Comparison of ENCODE assay signal across 11 mouse cellular contexts in the genomic region with DNA sequence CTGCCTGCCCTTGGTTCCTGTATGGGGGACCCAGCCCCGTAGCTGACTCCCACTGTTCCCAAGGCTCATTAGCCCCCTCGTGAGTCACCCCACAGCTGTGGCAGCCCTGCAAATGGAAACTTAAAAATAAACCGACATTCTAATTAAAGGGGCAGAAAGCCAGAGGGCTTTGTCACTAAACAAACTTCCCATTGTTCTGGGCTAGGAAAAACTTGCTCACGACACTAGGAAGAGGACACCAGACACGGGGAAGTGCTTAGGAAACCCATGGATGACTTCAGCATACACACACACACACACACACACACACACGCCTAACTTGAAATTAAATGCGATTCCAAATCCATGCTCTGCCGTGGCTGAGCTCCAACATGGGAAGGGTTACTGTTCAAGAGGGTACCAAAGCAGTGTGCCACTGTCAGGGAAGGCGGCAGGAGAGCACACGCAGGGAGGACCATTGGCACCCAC. TPM values are rescaled to one million over a fixed set of nuclear protein-coding genes. Genes with fewer than 3 reads are reported as not detected.
DNase-seq lines count a peak whose midpoint lies in the region; ATAC-seq and TF ChIP-seq lines count a peak whose summit lies in the region.
"Had no signal": no experiment of that assay in that cellular context is flagged by ENCODE, and none has a peak within 500 bp of the region (broad histone marks: within the 10 kb centered on the region; RNA-seq: fewer than 3 reads in every experiment).

No protein-coding gene starts in this region.

- no peaks in the 10 kb centered on the region for H3K4me1 ChIP-seq in embryonic facial prominence, embryonic 11.5 days (ENCODE audit: control insufficient read depth, insufficient read depth, low read length)
- peaks cover 9% of the 10 kb centered on the region for H3K4me1 ChIP-seq in embryonic facial prominence, embryonic 10.5 days
- peaks cover 10% of the 10 kb centered on the region for H3K4me1 ChIP-seq in lung, adult 2 months (ENCODE audit: control insufficient read depth, insufficient read depth, low read length)
- peaks cover 51% of the 10 kb centered on the region for H3K4me1 ChIP-seq in olfactory bulb, adult 2 months (ENCODE audit: control insufficient read depth, insufficient read depth, low read length)
- H3K4me1 ChIP-seq in midbrain, embryonic 10.5 days: 0 out of 2 replicates have a peak, but pooled peaks cover 3% of the 10 kb centered on the region

- no peak for ATAC-seq in embryonic facial prominence, embryonic 11.5 days (replicated peaks; ENCODE audit: insufficient number of reproducible peaks, low FRiP score, low TSS enrichment, low read depth)

- H3K9me3 ChIP-seq in embryonic facial prominence, embryonic 11.5 days (replicated peaks; ENCODE audit: control insufficient read depth, low read length): no peaks in the 10 kb centered on the region
- H3K9me3 ChIP-seq in embryonic facial prominence, embryonic 10.5 days: peaks cover 5% of the 10 kb centered on the region; the same call in 1 of the 2 replicates
- no peaks in the 10 kb centered on the region; the same call in 1 of the 2 replicates for H3K9me3 ChIP-seq in midbrain, embryonic 10.5 days (replicated peaks)

- H3K27ac ChIP-seq in embryonic facial prominence, embryonic 11.5 days (replicated peaks; ENCODE audit: low read depth, low read length): no peak overlapping the region
- no peak overlapping the region; the same call in 1 of the 2 replicates for H3K27ac ChIP-seq in embryonic facial prominence, embryonic 10.5 days (replicated peaks)
- peak overlapping the region; percentile 29 for H3K27ac ChIP-seq in olfactory bulb, adult 2 months (ENCODE audit: insufficient read depth, low read depth, low read length)
- H3K27ac ChIP-seq in midbrain, embryonic 10.5 days (replicated peaks): no peak overlapping the region

- no peak overlapping the region for H3K4me2 ChIP-seq in embryonic facial prominence, embryonic 11.5 days (ENCODE audit: low read depth, low read length)

- TF ChIP-seq POLR2A in lung, adult 2 months (IDR thresholded peaks at IDR 0.05; ENCODE audit: borderline replicate concordance, extremely low read depth, low read depth, low read length): no peak
- TF ChIP-seq POLR2A in olfactory bulb, adult 2 months (IDR thresholded peaks at IDR 0.05; ENCODE audit: insufficient read depth, low read depth, low read length): no peak

- no peak overlapping the region for H3K9ac ChIP-seq in embryonic facial prominence, embryonic 11.5 days (replicated peaks; ENCODE audit: low read length)

- no peaks in the 10 kb centered on the region for H3K36me3 ChIP-seq in embryonic facial prominence, embryonic 11.5 days (replicated peaks; ENCODE audit: control insufficient read depth, insufficient read depth, low read depth, low read length)
- peaks cover 24% of the 10 kb centered on the region for H3K36me3 ChIP-seq in embryonic facial prominence, embryonic 10.5 days (replicated peaks)
- H3K36me3 ChIP-seq in midbrain, embryonic 10.5 days: peaks cover 24% of the 10 kb centered on the region

- H3K4me3 ChIP-seq in embryonic facial prominence, embryonic 11.5 days (ENCODE audit: low read depth, low read length): no peak overlapping the region
- no peak overlapping the region for H3K4me3 ChIP-seq in embryonic facial prominence, embryonic 10.5 days
- no peak overlapping the region for H3K4me3 ChIP-seq in lung, adult 2 months (replicated peaks; ENCODE audit: extremely low read depth, low read depth, low read length)
- no peak overlapping the region for H3K4me3 ChIP-seq in olfactory bulb, adult 2 months (ENCODE audit: insufficient read depth, low read depth, low read length)
- no peak overlapping the region for H3K4me3 ChIP-seq in midbrain, embryonic 10.5 days

- WGBS in embryonic facial prominence, embryonic 11.5 days: 39% methylated on average over 10 of the region's 10 CpGs
- WGBS in embryonic facial prominence, embryonic 10.5 days: 42% methylated on average over 10 of the region's 10 CpGs
- WGBS in lung, adult 2 months: 38% methylated on average over 10 of the region's 10 CpGs
- WGBS in olfactory bulb, adult 2 months: 6% methylated on average over 10 of the region's 10 CpGs
- 71% methylated on average over 10 of the region's 10 CpGs for WGBS in midbrain, embryonic 10.5 days

- no peak for TF ChIP-seq CTCF in lung, adult 2 months (IDR thresholded peaks at IDR 0.05; ENCODE audit: insufficient read depth, low read length)
- TF ChIP-seq CTCF in olfactory bulb, adult 2 months (IDR thresholded peaks at IDR 0.05; ENCODE audit: insufficient read depth, low read depth, low read length): no peak

- DNase-seq in embryonic facial prominence, embryonic 11.5 days (ENCODE audit: low spot score): peak; percentile 20
- no peak for DNase-seq in embryonic facial prominence, embryonic 10.5 days (ENCODE audit: low spot score)
- peak; percentile 30 to 50 for DNase-seq in lung, adult 18-20 months
- no peak for DNase-seq in lung, adult 2 months
- DNase-seq in heart, postnatal 10 days: peak; percentile 64 to 71
- DNase-seq in liver: no peak
- DNase-seq in midbrain, embryonic 10.5 days (ENCODE audit: low spot score): no peak
- DNase-seq: B cell, adult 2 months had no signal

- intact Hi-C loops in heart, postnatal 10 days (cut with DNase I): loop anchor here (2.0 kb wide), 1 partner anchor 62 kb away; a partner anchor contains a TSS

- no peaks in the 10 kb centered on the region for H3K27me3 ChIP-seq in embryonic facial prominence, embryonic 11.5 days (ENCODE audit: control insufficient read depth, insufficient read depth, low read length)
- H3K27me3 ChIP-seq in embryonic facial prominence, embryonic 10.5 days (replicated peaks; ENCODE audit: low read depth, poor library complexity, severe bottlenecking): no peaks in the 10 kb centered on the region
- no peaks in the 10 kb centered on the region for H3K27me3 ChIP-seq in midbrain, embryonic 10.5 days (ENCODE audit: low read depth, poor library complexity, severe bottlenecking)

RNA-seq across cellular contexts. Expression of a gene that starts 52.7 kb away (rescaled TPM):
- not detected in 2 replicates for polyA plus RNA-seq in embryonic facial prominence, embryonic 11.5 days (2014; fragmentation: Nextera tagmentation; extraction: Ambion mirVana)
- not detected in 2 replicates for polyA plus RNA-seq in embryonic facial prominence, embryonic 10.5 days (2016; fragmentation: Nextera tagmentation; extraction: Ambion mirVana)
- polyA plus RNA-seq in lung, adult 2 months (2012; rRNA removed): 0.11 and 0.69 TPM in 2 replicates
- total RNA-seq in heart, postnatal 10 days (2021): not detected
- polyA plus RNA-seq in olfactory bulb, adult 2 months (2012; ENCODE audit: insufficient read depth, insufficient read length, low replicate concordance, missing spikeins): not detected in 2 replicates
- polyA plus RNA-seq in midbrain, embryonic 10.5 days (2016; fragmentation: Nextera tagmentation; extraction: Ambion mirVana): not detected in 2 replicates
- total RNA-seq: layer of hippocampus, postnatal 25 days had no signal
- polyA plus RNA-seq: neural tube, embryonic 14.5 days had no signal

Comparison
In these comparisons a context has a peak if more than half of its experiments do, and no peak if none do; other contexts are left out.
1. DNase-seq: peak in embryonic facial prominence, embryonic 11.5 days (single experiment), lung, adult 18-20 months (2 of 2) and heart, postnatal 10 days (2 of 2); none in embryonic facial prominence, embryonic 10.5 days (single experiment), lung, adult 2 months (single experiment), liver (single experiment) and midbrain, embryonic 10.5 days (single experiment).